Mouse (Mus musculus) hindbrain, embryonic 13.5 days (tissue): Measurements from ENCODE around the gene Smim23. TPM values are rescaled to one million over a fixed set of nuclear protein-coding genes. Genes with fewer than 3 reads are reported as not detected.
A peak's percentile ranks its signal among the peaks of the same experiment; 100 is the strongest.

Source experiments
- ATAC-seq: fragments of 200-750 bp; cut with Nextera tagmentation; 2 replicates; pipeline ENCODE4 v1.8.0; 2017; ENCODE audit warnings: moderate TSS enrichment; ENCODE audit not compliant: low FRiP score
- H3K27ac ChIP-seq: fragments of 300-500 bp; sonication (generic); 2 replicates; pipeline ENCODE4 v1.5.1; 2015; ENCODE audit warnings: inconsistent platforms, mild to moderate bottlenecking, moderate library complexity
- H3K27me3 ChIP-seq: fragments of 300-500 bp; sonication (generic); 2 replicates; pipeline ENCODE4 v1.6.1; 2015; ENCODE audit warnings: mild to moderate bottlenecking, inconsistent platforms
- H3K36me3 ChIP-seq: fragments of 300-500 bp; sonication (generic); 2 replicates; pipeline ENCODE4 v1.6.1; 2015; ENCODE audit warnings: mild to moderate bottlenecking, inconsistent platforms
- H3K4me1 ChIP-seq: fragments of 300-500 bp; sonication (generic); replicated peaks from 2 replicates; pipeline ENCODE4 v1.6.1; 2015; ENCODE audit warnings: inconsistent platforms
- H3K4me2 ChIP-seq: fragments of 300-500 bp; sonication (generic); 2 replicates; pipeline ENCODE4 v1.6.1; 2015; ENCODE audit warnings: inconsistent platforms, mild to moderate bottlenecking, moderate library complexity
- H3K4me3 ChIP-seq: fragments of 300-500 bp; sonication (generic); 2 replicates; pipeline ENCODE4 v1.5.1; 2015; ENCODE audit warnings: mild to moderate bottlenecking, inconsistent platforms
- H3K9ac ChIP-seq: fragments of 300-500 bp; sonication (generic); 2 replicates; pipeline ENCODE4 v1.6.1; 2015; ENCODE audit warnings: mild to moderate bottlenecking, inconsistent platforms
- H3K9me3 ChIP-seq: fragments of 300-500 bp; sonication (generic); 2 replicates; pipeline ENCODE4 v1.6.1; 2016; ENCODE audit warnings: inconsistent platforms
- WGBS: fragments of 180-500 bp; shearing (Covaris S2); methylation state at CpG from one replicate; pipeline ENCODE4 v1.1.7; 2015; 5-methylcytosine and 5-hydroxymethylcytosine counted together
- polyA plus RNA-seq: library from polyadenylated mRNA; unstranded; fragments of >200 nt; fragmentation: Nextera tagmentation; extraction: Ambion mirVana; gene quantifications from 2 replicates; pipeline ENCODE4 v1.2.1, GENCODE M21; 2015

Gene Smim23
- polyA plus RNA-seq, 1 experiment from 2014 or later = not detected

- Histone ChIP-seq H3K4me3 (no peak overlapping the region), H3K4me1 (peaks cover 9% of the 10 kb centered on the region), H3K27me3 (no peaks in the 10 kb centered on the region), H3K4me2 (no peak overlapping the region), H3K9me3 (no peaks in the 10 kb centered on the region), H3K36me3 (no peaks in the 10 kb centered on the region), H3K27ac (no peak overlapping the region), H3K9ac (no peak overlapping the region)
- 25% methylated on average over 2 of the region's 2 CpGs for WGBS
- no peak for ATAC-seq
These were observed 18.4 kb downstream of the Smim23 start for GRCm38 (mm10) chr11:32805958-32806357.

DNA sequence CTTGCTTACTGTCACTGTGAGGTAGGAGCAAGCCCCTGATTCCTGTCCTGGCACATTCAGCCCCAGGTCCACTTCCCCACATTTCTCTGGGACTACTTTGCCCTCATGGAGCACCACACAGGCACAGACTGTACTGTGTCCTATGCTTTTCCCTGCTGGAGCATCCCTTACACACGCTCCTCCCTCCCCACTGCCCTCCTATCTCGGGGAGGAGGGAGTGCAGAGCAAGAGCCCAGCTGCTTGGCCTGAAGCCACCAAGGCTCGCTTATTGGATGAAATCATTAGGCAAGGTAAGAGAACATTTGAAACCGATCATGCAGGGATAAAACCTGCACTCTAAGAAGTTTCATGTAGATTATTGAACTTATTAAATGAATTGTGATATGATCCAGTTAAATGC lies 20.7 kb downstream of the Smim23 start:
- no peak overlapping the region for H3K9ac ChIP-seq
- H3K36me3 ChIP-seq = no peaks in the 10 kb centered on the region
- 45% methylated on average over 4 of the region's 4 CpGs for WGBS
- no peak overlapping the region for H3K4me3 ChIP-seq
- no peak for ATAC-seq
- peaks cover 13% of the 10 kb centered on the region for H3K4me1 ChIP-seq
- no peaks in the 10 kb centered on the region for H3K9me3 ChIP-seq
- no peak overlapping the region for H3K27ac ChIP-seq
- H3K27me3 ChIP-seq = no peaks in the 10 kb centered on the region
- H3K4me2 ChIP-seq = no peak overlapping the region

- Histone ChIP-seq H3K9me3 (no peaks in the 10 kb centered on the region), H3K4me1 (peaks cover 14% of the 10 kb centered on the region), H3K9ac (no peak overlapping the region), H3K4me3 (no peak overlapping the region), H3K27me3 (no peaks in the 10 kb centered on the region), H3K4me2 (no peak overlapping the region), H3K36me3 (no peaks in the 10 kb centered on the region), H3K27ac (no peak overlapping the region)
- 82% methylated on average over 6 of the region's 6 CpGs for WGBS
- no peak for ATAC-seq
These were observed 22.7 kb downstream of the Smim23 start for GRCm38 (mm10) chr11:32801715-32802114.

DNA sequence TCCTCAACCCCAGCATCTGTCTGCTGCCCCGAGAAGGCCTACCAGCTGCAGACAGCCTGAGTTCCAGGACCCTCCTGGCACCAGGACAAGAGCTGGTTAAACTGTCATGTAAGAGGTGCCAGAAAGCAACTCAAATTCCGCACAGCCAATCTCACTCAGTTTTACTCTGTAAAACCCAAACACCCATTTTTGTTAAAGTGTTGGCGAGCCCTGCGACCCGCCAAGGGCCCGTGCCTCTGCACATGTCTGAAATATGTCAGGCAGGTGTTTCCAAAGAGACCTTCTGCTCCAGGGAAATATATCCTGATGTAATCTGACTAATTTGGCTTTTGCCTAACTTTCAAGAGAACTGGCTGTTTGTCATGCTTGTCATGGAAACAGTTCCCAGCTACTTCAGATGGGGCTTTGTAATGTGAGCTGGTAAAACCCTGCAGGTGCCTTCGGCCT lies 23.5 kb downstream of the Smim23 start:
- no peaks in the 10 kb centered on the region for H3K27me3 ChIP-seq
- 68% methylated on average over 7 of the region's 7 CpGs for WGBS

DNA sequence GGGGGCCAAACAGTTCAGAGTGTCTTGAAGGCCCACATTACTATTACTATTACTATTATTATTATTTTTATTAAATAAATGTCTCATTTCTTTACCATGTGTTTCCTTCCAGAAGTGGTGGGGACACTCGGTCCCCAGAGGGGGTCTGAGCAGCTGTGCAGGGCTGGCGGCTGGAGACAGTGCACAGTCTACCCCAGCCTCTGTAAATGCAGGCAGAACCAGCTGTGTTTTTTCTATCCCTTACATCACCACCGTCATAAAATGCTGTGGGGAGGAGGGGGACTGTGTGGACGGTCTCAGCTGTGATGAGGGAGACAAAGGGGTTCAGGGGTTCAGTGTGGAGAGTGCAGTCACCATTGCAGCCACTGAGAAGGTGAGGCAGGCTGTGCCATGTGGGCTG lies 26.0 kb downstream of the Smim23 start:
- Histone ChIP-seq H3K27ac (no peak overlapping the region), H3K9ac (no peak overlapping the region), H3K4me1 (peaks cover 14% of the 10 kb centered on the region), H3K4me3 (no peak overlapping the region), H3K9me3 (no peaks in the 10 kb centered on the region), H3K36me3 (no peaks in the 10 kb centered on the region), H3K4me2 (no peak overlapping the region), H3K27me3 (no peaks in the 10 kb centered on the region)
- 0 out of 2 replicates have a peak, but pooled peaks have one; percentile 32 for ATAC-seq
- 47% methylated on average over 4 of the region's 4 CpGs for WGBS

More for the DNA sequence above, 23.5 kb downstream of the Smim23 start:
- ATAC-seq = no peak
- 0 out of 2 replicates have a peak overlapping the region, but pooled peaks have one; percentile 35 for H3K27ac ChIP-seq
- H3K4me1 ChIP-seq = peaks cover 14% of the 10 kb centered on the region
- no peak overlapping the region for H3K4me3 ChIP-seq
- H3K4me2 ChIP-seq = no peak overlapping the region
- H3K36me3 ChIP-seq = no peaks in the 10 kb centered on the region
- no peak overlapping the region for H3K9ac ChIP-seq
- H3K9me3 ChIP-seq = no peaks in the 10 kb centered on the region

GRCm38 (mm10) chr11:32794759-32795445 lies 29.5 kb downstream of the Smim23 start:
- H3K9ac ChIP-seq = no peak overlapping the region
- no peak for ATAC-seq

GRCm38 (mm10) chr11:32786201-32786600 lies 38.2 kb downstream of the Smim23 start:
- peaks cover under 1% of the 10 kb centered on the region for H3K4me1 ChIP-seq
- no peak overlapping the region for H3K9ac ChIP-seq
- ATAC-seq = no peak
- H3K27me3 ChIP-seq = no peaks in the 10 kb centered on the region
- no peaks in the 10 kb centered on the region for H3K36me3 ChIP-seq
- H3K9me3 ChIP-seq = no peaks in the 10 kb centered on the region
- H3K4me3 ChIP-seq = no peak overlapping the region
- H3K4me2 ChIP-seq = no peak overlapping the region
- no peak overlapping the region for H3K27ac ChIP-seq
- 89% methylated on average over 5 of the region's 5 CpGs for WGBS

More at GRCm38 (mm10) chr11:32794759-32795445, 29.5 kb downstream of the Smim23 start:
- Histone ChIP-seq H3K9me3 (no peaks in the 10 kb centered on the region), H3K27me3 (no peaks in the 10 kb centered on the region), H3K4me2 (no peak overlapping the region), H3K4me3 (no peak overlapping the region), H3K27ac (no peak overlapping the region), H3K36me3 (no peaks in the 10 kb centered on the region), H3K4me1 (0 out of 2 replicates have a peak, but pooled peaks cover 2% of the 10 kb centered on the region)
- 73% methylated on average over 10 of the region's 10 CpGs for WGBS

GRCm38 (mm10) chr11:32785591-32786147 lies 38.7 kb downstream of the Smim23 start:
- Histone ChIP-seq H3K4me3 (no peak overlapping the region), H3K36me3 (no peaks in the 10 kb centered on the region), H3K9me3 (no peaks in the 10 kb centered on the region), H3K27ac (no peak overlapping the region), H3K9ac (no peak overlapping the region), H3K4me2 (no peak overlapping the region), H3K27me3 (no peaks in the 10 kb centered on the region), H3K4me1 (peaks cover 6% of the 10 kb centered on the region)
- WGBS = 86% methylated on average over 6 of the region's 6 CpGs
- no peak for ATAC-seq

DNA sequence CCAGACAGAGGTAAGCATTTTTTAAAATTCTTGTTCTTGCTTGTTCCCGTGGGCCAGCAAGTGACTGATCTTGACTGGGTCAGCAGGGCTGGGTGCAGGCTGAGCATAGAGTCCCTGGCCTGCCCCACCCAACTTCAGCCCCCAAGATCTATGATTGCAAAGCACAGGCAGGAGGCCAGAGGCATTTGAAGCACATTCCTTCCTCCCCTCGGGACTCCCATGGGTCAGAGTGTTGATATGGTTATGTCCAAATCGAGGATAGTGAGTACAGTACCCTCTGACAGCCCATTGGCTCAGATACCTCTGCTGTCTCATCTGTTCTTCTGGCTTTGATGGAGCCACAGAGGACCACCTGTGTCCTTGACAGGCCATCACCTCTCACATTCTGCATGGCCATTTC lies 41.7 kb downstream of the Smim23 start:
- H3K9ac ChIP-seq = no peak overlapping the region
- no peak overlapping the region for H3K27ac ChIP-seq
- 81% methylated on average over 3 of the region's 3 CpGs for WGBS
- no peak overlapping the region for H3K4me3 ChIP-seq
- H3K4me1 ChIP-seq = peaks cover 10% of the 10 kb centered on the region
- ATAC-seq = no peak
- H3K36me3 ChIP-seq = no peaks in the 10 kb centered on the region
- H3K4me2 ChIP-seq = no peak overlapping the region
- H3K9me3 ChIP-seq = no peaks in the 10 kb centered on the region
- H3K27me3 ChIP-seq = no peaks in the 10 kb centered on the region

DNA sequence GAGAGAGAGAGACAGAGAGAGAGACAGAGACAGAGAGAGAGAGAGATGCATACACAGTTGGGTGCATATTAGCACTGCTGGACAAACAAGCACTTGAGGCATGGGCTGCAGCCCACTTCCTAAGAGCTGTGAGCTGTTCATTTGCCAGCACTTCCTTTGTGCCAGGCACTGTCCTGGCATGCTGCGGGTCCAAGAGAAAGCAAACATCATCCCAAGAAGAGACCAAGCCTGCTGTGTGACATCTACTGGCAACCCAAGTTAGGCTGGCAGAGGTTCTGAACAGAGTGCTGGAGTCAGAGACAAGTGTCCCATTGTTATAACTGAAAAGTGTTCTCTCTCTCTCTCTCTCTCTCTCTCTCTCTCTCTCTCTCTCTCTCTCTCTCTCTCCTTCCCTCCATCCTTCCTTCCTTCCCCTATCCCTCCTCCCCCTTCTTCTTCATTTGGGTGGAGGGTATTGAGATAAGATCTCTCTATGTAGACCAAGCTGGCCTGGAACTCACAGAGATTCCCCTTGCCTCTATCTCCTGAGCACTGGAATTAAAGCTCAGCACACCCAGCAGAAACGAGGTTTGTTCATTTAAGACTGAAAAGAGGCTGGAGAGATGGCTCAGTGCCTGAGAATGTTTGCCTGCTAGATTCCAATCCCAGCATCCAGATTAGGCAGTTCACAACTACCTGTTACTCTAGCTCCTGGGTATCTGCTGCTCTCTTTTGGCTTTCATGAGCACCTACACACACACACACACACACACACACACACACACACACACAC lies 42.6 kb downstream of the Smim23 start:
- H3K27ac ChIP-seq = no peak overlapping the region
- H3K4me2 ChIP-seq = no peak overlapping the region
- WGBS = 59% methylated on average over 2 of the region's 2 CpGs
- no peak overlapping the region for H3K9ac ChIP-seq
- H3K4me1 ChIP-seq = peaks cover 10% of the 10 kb centered on the region
- no peaks in the 10 kb centered on the region for H3K27me3 ChIP-seq
- H3K9me3 ChIP-seq = no peaks in the 10 kb centered on the region
- H3K36me3 ChIP-seq = no peaks in the 10 kb centered on the region
- H3K4me3 ChIP-seq = no peak overlapping the region
- peak; percentile 72; the same call in 1 of the 2 replicates for ATAC-seq

GRCm38 (mm10) chr11:32780747-32781536 lies 43.5 kb downstream of the Smim23 start:
- Histone ChIP-seq H3K27me3 (no peaks in the 10 kb centered on the region), H3K4me2 (no peak overlapping the region), H3K4me1 (peaks cover 10% of the 10 kb centered on the region), H3K9ac (no peak overlapping the region), H3K9me3 (no peaks in the 10 kb centered on the region), H3K36me3 (no peaks in the 10 kb centered on the region), H3K27ac (peak overlapping the region; percentile 66), H3K4me3 (no peak overlapping the region)
- ATAC-seq = peak; percentile 88
- WGBS = 39% methylated on average over 11 of the region's 11 CpGs
